In the genomic region with DNA sequence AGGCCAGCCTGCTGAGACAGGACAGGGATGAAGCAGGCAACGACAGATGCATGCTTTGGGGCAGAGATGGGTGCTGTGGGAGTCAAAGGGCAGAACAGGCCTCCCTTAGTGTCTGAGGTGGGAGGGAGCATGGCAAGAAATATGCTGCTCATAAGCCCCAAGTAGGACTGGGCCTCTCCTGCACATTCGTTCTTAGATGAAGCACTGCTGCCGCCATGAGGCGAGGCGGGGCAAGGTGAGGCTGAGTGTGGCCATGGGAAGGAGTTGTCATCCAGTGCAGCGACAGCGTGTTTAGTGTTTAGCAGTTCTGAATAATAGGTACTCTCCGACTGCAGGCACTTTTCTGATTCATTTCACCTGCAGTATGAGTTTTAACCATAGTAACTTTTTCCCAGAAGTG, we compare ENCODE assay signal across 9 mouse cellular contexts. TPM values are rescaled to one million over a fixed set of nuclear protein-coding genes. Genes with fewer than 3 reads are reported as not detected.
DNase-seq lines count a peak whose midpoint lies in the region; ATAC-seq and TF ChIP-seq lines count a peak whose summit lies in the region.
"Had no signal": no experiment of that assay in that cellular context is flagged by ENCODE, and none has a peak within 500 bp of the region (broad histone marks: within the 10 kb centered on the region; RNA-seq: fewer than 3 reads in every experiment).

No protein-coding gene starts in this region.

- H3K9ac ChIP-seq in midbrain, embryonic 13.5 days (replicated peaks) = no peak overlapping the region

- no peaks in the 10 kb centered on the region for H3K4me1 ChIP-seq in embryonic fibroblast, embryonic 13.5 days (ENCODE audit: control insufficient read depth, insufficient read depth, low read length)
- no peaks in the 10 kb centered on the region for H3K4me1 ChIP-seq in midbrain, embryonic 13.5 days (replicated peaks)

- peak; percentile 23 for DNase-seq in cerebellum, adult 11 months
- no peak for DNase-seq in cerebellum, adult 11-12 months
- peak; percentile 17 for DNase-seq in retina, embryonic 14.5 days (ENCODE audit: low spot score)
- DNase-seq in retina, postnatal 1 day = no peak
- DNase-seq in left cerebral cortex, adult 11 months (ENCODE audit: low spot score) = peak; percentile 11
- peak; percentile 30 to 71 for DNase-seq in spleen, postnatal 4 days (ENCODE audit: low spot score in 2 of 2)

- no peak overlapping the region for H3K4me2 ChIP-seq in midbrain, embryonic 13.5 days (replicated peaks)

- no peak for ATAC-seq in midbrain, embryonic 13.5 days

- no peaks in the 10 kb centered on the region for H3K27me3 ChIP-seq in midbrain, embryonic 13.5 days
- H3K27me3 ChIP-seq: CH12.LX had no signal

- no peak for TF ChIP-seq POLR2A in embryonic fibroblast, embryonic 13.5 days (IDR thresholded peaks at IDR 0.05; ENCODE audit: low read depth, low read length)

- H3K36me3 ChIP-seq in midbrain, embryonic 13.5 days = peaks cover 89% of the 10 kb centered on the region

- WGBS in midbrain, embryonic 13.5 days = 91% methylated on average over 8 of the region's 8 CpGs

- no peak overlapping the region for H3K4me3 ChIP-seq in embryonic fibroblast, embryonic 13.5 days (ENCODE audit: insufficient read depth, low read length)
- H3K4me3 ChIP-seq in midbrain, embryonic 13.5 days (replicated peaks) = no peak overlapping the region

- H3K27ac ChIP-seq in embryonic fibroblast, embryonic 13.5 days (ENCODE audit: insufficient read depth, low read length) = no peak overlapping the region
- H3K27ac ChIP-seq in midbrain, embryonic 13.5 days = no peak overlapping the region

- no peaks in the 10 kb centered on the region for H3K9me3 ChIP-seq in midbrain, embryonic 13.5 days

- TF ChIP-seq CTCF in embryonic fibroblast, embryonic 13.5 days (IDR thresholded peaks at IDR 0.05; ENCODE audit: borderline replicate concordance, insufficient read depth, low read length) = peak; percentile 34; the same call in 1 of the 2 replicates

RNA-seq across cellular contexts. Expression of a gene that starts 26.1 kb away (rescaled TPM):
- polyA plus RNA-seq in embryonic fibroblast, embryonic 13.5 days (2011; ENCODE audit: insufficient read length, low read depth, missing spikeins) = 26.2 and 32.6 TPM in 2 replicates
- polyA plus RNA-seq in midbrain, embryonic 13.5 days (2015; fragmentation: Nextera tagmentation; extraction: Ambion mirVana) = 30.5 and 32.8 TPM in 2 replicates

RNA-seq across cellular contexts. Expression of a gene that starts 31.4 kb away (rescaled TPM):
- polyA plus RNA-seq in embryonic fibroblast, embryonic 13.5 days (2011; ENCODE audit: insufficient read length, low read depth, missing spikeins) = not detected in 2 replicates
- 0.81 and 1.4 TPM in 2 replicates for polyA plus RNA-seq in midbrain, embryonic 13.5 days (2015; fragmentation: Nextera tagmentation; extraction: Ambion mirVana)

RNA-seq across cellular contexts. Expression of a gene that starts 53.3 kb away (rescaled TPM):
- polyA plus RNA-seq in embryonic fibroblast, embryonic 13.5 days (2011; ENCODE audit: insufficient read length, low read depth, missing spikeins) = 5.0 and 10.9 TPM in 2 replicates
- 3.4 and 4.0 TPM in 2 replicates for polyA plus RNA-seq in midbrain, embryonic 13.5 days (2015; fragmentation: Nextera tagmentation; extraction: Ambion mirVana)

Comparison
In these comparisons a context has a peak if more than half of its experiments do, and no peak if none do; other contexts are left out.
1. DNase-seq: peak in cerebellum, adult 11 months (single experiment), retina, embryonic 14.5 days (single experiment), left cerebral cortex, adult 11 months (single experiment) and spleen, postnatal 4 days (2 of 2); none in cerebellum, adult 11-12 months (single experiment) and retina, postnatal 1 day (single experiment).